Mouse (Mus musculus): ENCODE results near the gene Zfp36.
A peak's percentile ranks its signal among the peaks of the same experiment; 100 is the strongest.

The Zfp36 gene

GRCm38 (mm10) chr7:28338108-28338998 is 41.7 kb downstream of the Zfp36 start, which contains the start of gene Supt5:
TSS of gene Supt5 (minus strand) at chr7:28338746.
- DNase-seq (ENCODE audit: low spot score in 2 of 2): peak; percentile 97 to 98

GRCm38 (mm10) chr7:28335471-28335870 is 44.6 kb downstream of the Zfp36 start:
- DNase-seq (ENCODE audit: low spot score in 2 of 2): no peak

GRCm38 (mm10) chr7:28334534-28334933 is 45.5 kb downstream of the Zfp36 start:
- DNase-seq (ENCODE audit: low spot score in 2 of 2): no peak

- no peak for DNase-seq (ENCODE audit: low spot score in 2 of 2)
These were observed 51.8 kb downstream of the Zfp36 start for GRCm38 (mm10) chr7:28328260-28328659.

Data from heart, adult 9 months (tissue).